Mouse (Mus musculus) thymus, postnatal 14 days (tissue): ENCODE results near the gene Slc7a11.

ENCODE experiments used
- DNase-seq: peaks from one replicate; pipeline ENCODE4 v3.0.0; 2021

Gene Slc7a11

DNA sequence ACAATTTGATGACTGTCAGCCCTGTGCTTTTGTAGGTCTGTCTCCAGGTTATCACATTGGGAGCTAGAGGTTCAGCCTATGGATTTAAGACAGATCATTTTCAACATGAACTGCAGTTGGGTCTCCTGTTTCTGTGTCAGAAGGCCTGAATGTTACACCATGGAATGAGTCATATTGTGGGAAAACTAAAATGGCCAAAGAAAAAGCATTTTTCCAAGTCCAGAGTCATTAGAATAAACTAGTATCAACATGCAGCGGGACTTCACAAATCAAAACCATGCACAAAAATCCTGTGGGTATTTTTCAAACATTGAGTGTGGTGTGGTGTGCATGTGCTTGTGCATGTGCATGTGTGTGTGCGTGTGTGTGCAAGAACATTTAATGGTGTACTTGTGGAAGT lies 482.8 kb downstream of the Slc7a11 start:
- no peak for DNase-seq

DNA sequence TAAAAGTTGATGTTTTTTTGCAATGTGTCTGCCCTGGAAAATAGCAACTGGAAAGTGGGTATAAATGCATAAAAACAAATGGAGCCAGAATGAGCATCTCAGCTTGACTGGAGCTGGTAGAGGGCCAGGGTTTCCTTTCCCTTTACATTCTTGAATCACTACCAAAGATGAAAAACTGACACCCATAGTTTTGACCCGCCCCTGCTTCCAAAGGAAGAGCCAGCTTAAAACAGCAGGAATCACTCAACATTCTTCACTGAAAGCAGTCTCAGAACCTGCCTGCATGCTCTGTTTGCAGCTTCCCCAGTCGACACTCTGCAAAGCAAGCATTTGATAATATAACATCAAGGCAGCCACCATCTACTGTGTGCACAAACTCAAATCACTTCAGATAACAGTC lies 496.6 kb downstream of the Slc7a11 start:
- DNase-seq: no peak

- DNase-seq: no peak
Measured at GRCm38 (mm10) chr3:49944783-49945182, 498.6 kb downstream of the Slc7a11 start.

GRCm38 (mm10) chr3:49937611-49938010 lies 505.8 kb downstream of the Slc7a11 start:
- no peak for DNase-seq

GRCm38 (mm10) chr3:49929496-49929895 lies 513.9 kb downstream of the Slc7a11 start:
- no peak for DNase-seq

DNA sequence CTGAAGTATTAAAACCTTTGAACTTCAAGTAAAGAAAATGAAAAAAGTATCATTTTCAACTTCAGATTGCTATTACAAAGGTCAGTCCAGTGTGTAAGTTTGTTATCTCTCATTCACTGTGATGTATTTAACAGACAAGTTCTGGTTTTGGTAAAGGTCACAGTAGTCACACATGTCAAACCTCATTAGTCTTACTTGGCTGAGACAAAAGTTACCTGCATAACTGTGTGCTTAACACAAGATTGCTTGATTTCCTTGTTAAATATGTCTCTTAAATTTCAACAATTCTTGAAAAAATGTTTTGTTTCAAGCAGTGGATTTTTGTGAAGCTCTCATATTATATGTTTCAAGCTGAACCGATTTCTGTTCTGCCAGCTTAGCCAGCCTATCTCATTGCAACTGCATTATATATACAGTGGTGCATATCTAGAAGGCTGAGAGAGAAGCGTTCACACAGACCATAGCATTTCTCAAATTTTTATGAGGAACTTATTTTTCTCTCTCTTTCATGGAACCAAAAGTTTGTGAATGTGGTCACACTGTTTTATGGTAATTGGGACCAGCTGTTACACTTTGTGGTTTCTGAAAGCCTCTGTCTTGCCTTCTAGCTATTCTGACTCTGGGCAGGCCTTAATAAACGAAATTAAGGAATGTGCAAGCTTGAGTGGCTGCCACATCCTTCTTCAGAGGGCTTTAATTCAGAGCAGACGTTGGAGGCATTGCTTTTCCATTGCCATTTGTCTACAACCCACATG lies 514.7 kb downstream of the Slc7a11 start:
- DNase-seq: no peak

GRCm38 (mm10) chr3:49913929-49914328 lies 529.5 kb downstream of the Slc7a11 start:
- DNase-seq: no peak

DNA sequence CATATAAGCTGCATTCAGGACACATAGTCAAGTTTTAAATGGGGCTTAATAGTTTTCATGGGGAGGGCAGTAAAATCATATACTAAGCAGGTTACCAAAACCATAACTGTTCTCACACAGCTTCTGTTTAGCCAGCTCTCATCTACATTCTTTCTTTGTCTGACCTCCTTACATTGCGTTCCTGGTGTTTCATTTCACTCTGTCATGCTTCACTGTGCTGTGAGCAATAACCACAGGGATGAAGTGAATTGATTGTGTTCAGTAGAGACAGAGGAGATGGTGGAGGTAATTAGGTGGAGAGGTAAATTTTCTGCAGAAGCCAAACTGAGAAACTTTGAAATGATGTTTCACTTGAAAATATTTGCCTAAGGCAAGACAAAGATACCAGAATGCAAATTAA lies 532.5 kb downstream of the Slc7a11 start:
- DNase-seq: no peak

DNA sequence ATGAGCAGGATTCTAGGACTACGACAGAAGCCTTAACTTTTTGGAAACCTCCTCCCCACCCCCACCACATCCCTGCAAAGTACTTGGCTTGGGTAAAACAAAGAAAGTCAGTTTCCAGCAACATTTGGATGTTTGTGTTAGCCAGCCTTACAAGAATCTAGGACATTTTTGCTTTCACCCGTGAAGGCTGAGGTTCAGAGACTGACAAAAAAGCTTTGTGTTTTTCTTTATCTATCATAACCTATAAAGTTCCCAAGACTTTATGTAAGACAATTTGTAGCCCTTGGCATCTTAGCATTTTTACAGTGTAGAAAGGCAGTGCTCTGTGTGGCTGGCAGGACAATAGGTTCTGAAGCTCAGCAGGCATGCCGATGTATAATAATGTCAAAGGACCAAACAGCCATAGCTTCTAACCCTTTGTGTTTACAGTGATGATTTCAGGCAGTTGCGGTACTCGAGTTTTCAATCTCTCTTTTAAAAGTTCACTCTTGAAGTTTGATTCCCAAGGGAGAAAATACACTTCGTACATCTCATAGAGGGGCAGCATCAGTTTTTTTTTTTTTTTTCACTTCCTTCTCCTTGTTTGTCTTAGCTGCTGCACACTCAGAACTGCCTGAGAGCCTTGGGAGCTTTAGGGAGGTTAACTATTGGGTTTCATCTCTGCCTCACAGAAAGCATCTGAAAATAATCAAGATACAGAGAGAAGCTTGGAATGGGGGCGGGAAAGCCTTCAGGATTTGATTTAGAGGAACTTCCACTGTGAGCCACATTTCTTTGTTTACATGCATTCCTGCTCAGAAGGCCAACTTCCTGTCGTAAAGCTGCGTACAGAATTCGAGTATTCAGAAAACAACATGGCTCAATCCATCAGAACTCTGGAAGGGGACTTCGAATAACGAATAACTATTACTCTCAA lies 534.7 kb downstream of the Slc7a11 start:
- DNase-seq: no peak

- no peak for DNase-seq
Measured at GRCm38 (mm10) chr3:49893945-49894344, 549.5 kb downstream of the Slc7a11 start.

- no peak for DNase-seq
Measured at GRCm38 (mm10) chr3:49887359-49887758, 556.1 kb downstream of the Slc7a11 start.

DNA sequence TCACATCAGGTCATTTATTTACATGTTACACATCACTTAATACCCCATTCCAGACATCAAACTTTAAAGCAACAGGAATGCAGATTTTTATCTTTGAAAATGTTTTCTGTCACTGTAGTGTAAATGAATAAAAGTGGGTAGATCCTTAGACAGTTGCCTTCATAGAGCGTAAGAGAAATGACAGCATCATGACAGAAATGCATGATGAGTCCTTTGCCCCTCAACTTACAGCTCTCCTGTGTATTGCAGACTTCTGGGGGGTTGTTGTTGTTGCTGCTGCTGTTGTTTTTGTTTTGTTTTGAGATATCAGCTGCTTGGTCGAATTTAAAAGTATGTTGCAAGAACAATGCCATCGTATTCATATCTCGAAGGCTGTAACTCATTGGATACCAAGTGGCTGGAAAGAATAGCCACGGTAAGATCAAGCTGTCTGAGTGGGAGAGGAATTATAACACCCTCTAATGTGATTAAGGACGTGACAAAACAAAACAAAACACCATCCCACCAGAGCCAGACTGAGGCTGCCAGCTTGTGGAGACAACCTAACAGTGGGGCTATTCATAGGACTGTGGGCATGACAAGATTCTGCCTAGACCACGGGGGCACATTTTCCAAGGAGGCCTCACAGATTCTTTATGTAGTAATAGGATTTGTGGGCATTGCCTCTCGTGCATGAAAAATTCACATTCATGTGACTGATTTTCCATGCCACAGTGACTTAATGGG lies 557.0 kb downstream of the Slc7a11 start:
- DNase-seq: no peak

DNA sequence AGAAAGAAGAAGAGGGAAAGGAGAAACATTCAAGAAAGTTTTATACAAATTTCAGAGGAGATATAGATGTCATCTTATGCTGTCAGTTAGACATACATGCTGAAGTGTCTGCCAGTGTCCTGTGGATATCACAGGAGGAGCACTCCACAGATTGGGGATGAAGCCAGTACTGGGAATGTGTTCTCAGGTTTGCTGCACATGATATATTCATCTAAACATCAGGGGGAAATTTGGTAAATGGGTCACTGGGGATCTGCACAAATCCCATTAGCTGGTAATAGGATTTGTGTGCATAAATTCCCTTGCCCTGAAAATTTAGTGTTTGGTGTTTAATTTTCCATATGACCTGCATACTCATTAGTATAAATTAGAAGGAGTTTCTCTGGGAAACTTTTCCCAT lies 562.9 kb downstream of the Slc7a11 start:
- no peak for DNase-seq

DNA sequence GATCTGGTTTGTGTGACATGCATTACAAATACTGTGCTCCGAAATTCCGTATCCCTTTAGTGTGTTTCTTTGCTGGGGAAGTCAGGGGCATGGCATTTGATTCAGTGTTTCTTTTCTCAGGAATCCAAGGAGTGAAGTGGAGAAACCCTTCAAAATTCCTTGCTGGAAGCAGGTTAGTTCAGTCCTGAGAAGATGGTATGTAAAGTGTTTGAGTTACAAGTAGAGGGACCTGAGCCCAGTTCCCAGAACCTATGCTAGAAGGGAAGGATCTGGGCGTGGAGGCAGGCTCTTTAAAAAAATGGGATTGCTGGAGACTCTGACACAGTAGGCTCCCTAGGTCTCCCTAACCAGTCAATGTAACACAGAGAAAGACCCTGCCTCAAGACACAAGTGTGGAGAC lies 572.6 kb downstream of the Slc7a11 start:
- no peak for DNase-seq

GRCm38 (mm10) chr3:49867951-49868584 lies 575.3 kb downstream of the Slc7a11 start:
- DNase-seq: no peak

GRCm38 (mm10) chr3:49867147-49867950 lies 576.1 kb downstream of the Slc7a11 start:
- DNase-seq: no peak

GRCm38 (mm10) chr3:49866061-49866515 lies 577.3 kb downstream of the Slc7a11 start:
- DNase-seq: no peak

DNA sequence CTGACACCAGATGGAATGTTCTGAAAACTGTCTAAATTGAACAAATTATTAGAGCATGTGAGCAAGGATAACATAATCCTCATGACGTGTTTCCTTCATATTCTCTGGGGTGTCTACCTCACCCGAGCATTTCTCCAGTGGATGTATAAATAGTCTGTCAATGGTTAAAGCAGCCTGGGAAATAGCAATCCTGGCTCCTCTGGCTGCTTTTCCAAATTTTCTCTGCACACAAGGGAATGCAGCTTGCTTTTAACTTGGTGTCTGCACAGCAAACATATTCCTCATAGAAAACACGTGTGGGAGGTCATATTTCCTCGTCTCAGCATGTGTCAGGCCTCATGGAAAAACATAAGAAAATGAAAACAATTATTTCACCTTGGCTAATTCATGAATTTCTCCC lies 586.6 kb downstream of the Slc7a11 start:
- DNase-seq: no peak

DNA sequence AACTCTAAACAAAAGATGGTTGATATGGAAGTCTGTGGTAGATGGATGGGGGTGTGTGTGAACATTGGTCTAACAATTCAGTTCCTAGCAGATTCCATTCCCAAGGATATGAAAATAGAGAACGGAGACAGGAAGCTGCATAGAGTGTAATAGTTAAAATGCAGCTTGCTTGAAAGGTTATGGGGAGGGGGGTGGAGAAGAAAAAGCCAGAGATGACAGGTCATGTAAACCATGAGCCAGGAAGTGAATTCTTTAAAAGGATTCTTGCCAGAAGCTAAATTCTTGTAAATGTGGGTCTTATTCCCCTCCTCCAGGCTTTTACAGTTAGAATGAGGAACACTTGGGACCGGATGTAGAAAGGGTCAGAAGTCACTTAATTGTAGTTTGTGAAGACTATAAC lies 589.1 kb downstream of the Slc7a11 start:
- DNase-seq: no peak

GRCm38 (mm10) chr3:49842971-49843370 lies 600.4 kb downstream of the Slc7a11 start:
- DNase-seq: no peak
